Mouse (Mus musculus): Measurements from ENCODE around the gene Slc41a1. TPM values are rescaled to one million over a fixed set of nuclear protein-coding genes. Genes with fewer than 3 reads are reported as not detected.

Slc41a1 gene
- polyA plus RNA-seq (2015; fragmentation: Nextera tagmentation; extraction: Ambion mirVana), result 12.6 and 13.7 TPM in 2 replicates

GRCm38 (mm10) chr1:131827207-131827786 is at the start of gene Slc41a1:
TSS of gene Slc41a1 (plus strand) at chr1:131827493.
- WGBS, result 2% methylated on average over 25 of the region's 25 CpGs
- H3K27ac ChIP-seq (ENCODE audit: low read length), result peak within 1 kb of the TSS; percentile 79

GRCm38 (mm10) chr1:131794591-131794990 is 32.7 kb upstream of the Slc41a1 start:
- Histone ChIP-seq H3K4me1 (replicated peaks; ENCODE audit: control insufficient read depth, insufficient read depth, low read length) (no peaks in the 10 kb centered on the region; the same call in 1 of the 2 replicates), H3K9me3 (ENCODE audit: control insufficient read depth, low read length) (no peaks in the 10 kb centered on the region), H3K36me3 (ENCODE audit: control insufficient read depth, insufficient read depth, low read length) (no peaks in the 10 kb centered on the region), H3K4me2 (ENCODE audit: low read depth, low read length) (no peak overlapping the region), H3K9ac (ENCODE audit: low read length) (no peak overlapping the region), H3K27me3 (ENCODE audit: control insufficient read depth, insufficient read depth, low read depth, low read length) (peaks cover 9% of the 10 kb centered on the region; the same call in 1 of the 2 replicates), H3K27ac (ENCODE audit: low read length) (no peak overlapping the region), H3K4me3 (ENCODE audit: low read length) (no peak overlapping the region)
- peak; percentile 75 for ATAC-seq (ENCODE audit: low read depth)
- 42% methylated on average over 3 of the region's 3 CpGs for WGBS

More at GRCm38 (mm10) chr1:131827207-131827786, at the start of gene Slc41a1:
- Histone ChIP-seq H3K36me3 (ENCODE audit: control insufficient read depth, insufficient read depth, low read length) (no peaks in the 10 kb centered on the region), H3K4me3 (ENCODE audit: low read length) (peak within 1 kb of the TSS; percentile 76), H3K4me2 (ENCODE audit: low read depth, low read length) (peak within 1 kb of the TSS; percentile 93), H3K27me3 (ENCODE audit: control insufficient read depth, insufficient read depth, low read depth, low read length) (no peaks in the 10 kb centered on the region), H3K9me3 (ENCODE audit: control insufficient read depth, low read length) (no peaks in the 10 kb centered on the region), H3K4me1 (replicated peaks; ENCODE audit: control insufficient read depth, insufficient read depth, low read length) (peaks cover 10% of the 10 kb centered on the region; the same call in 1 of the 2 replicates), H3K9ac (ENCODE audit: low read length) (peak within 1 kb of the TSS; percentile 85)
- peak; percentile 61 for ATAC-seq (ENCODE audit: low read depth)

- no peak for ATAC-seq (ENCODE audit: low read depth)
- Histone ChIP-seq H3K27ac (ENCODE audit: low read length) (no peak overlapping the region), H3K4me1 (replicated peaks; ENCODE audit: control insufficient read depth, insufficient read depth, low read length) (no peaks in the 10 kb centered on the region; the same call in 1 of the 2 replicates), H3K4me3 (ENCODE audit: low read length) (no peak overlapping the region), H3K36me3 (ENCODE audit: control insufficient read depth, insufficient read depth, low read length) (no peaks in the 10 kb centered on the region), H3K9ac (ENCODE audit: low read length) (no peak overlapping the region), H3K9me3 (ENCODE audit: control insufficient read depth, low read length) (no peaks in the 10 kb centered on the region), H3K4me2 (ENCODE audit: low read depth, low read length) (no peak overlapping the region), H3K27me3 (ENCODE audit: control insufficient read depth, insufficient read depth, low read depth, low read length) (peaks cover 9% of the 10 kb centered on the region; the same call in 1 of the 2 replicates)
- WGBS, result 74% methylated on average over 3 of the region's 3 CpGs
These were observed 32.1 kb upstream of the Slc41a1 start for GRCm38 (mm10) chr1:131795171-131795570.

- ATAC-seq (ENCODE audit: low read depth), result peak; percentile 60; the same call in 1 of the 2 replicates
- peak within 1 kb of the TSS; percentile 56 for H3K9ac ChIP-seq (ENCODE audit: low read length)
- 11% methylated on average over 26 of the region's 26 CpGs for WGBS
These were observed 29.9 kb upstream of the Slc41a1 start, which contains the start of gene Pm20d1 for GRCm38 (mm10) chr1:131797202-131797909. TSS of gene Pm20d1 (plus strand) at chr1:131797381.

GRCm38 (mm10) chr1:131800001-131800400 is 27.3 kb upstream of the Slc41a1 start:
- Histone ChIP-seq H3K4me1 (replicated peaks; ENCODE audit: control insufficient read depth, insufficient read depth, low read length) (no peaks in the 10 kb centered on the region; the same call in 1 of the 2 replicates), H3K36me3 (ENCODE audit: control insufficient read depth, insufficient read depth, low read length) (no peaks in the 10 kb centered on the region), H3K4me3 (ENCODE audit: low read length) (no peak overlapping the region), H3K27me3 (ENCODE audit: control insufficient read depth, insufficient read depth, low read depth, low read length) (peaks cover 9% of the 10 kb centered on the region; the same call in 1 of the 2 replicates), H3K9ac (ENCODE audit: low read length) (no peak overlapping the region), H3K9me3 (ENCODE audit: control insufficient read depth, low read length) (no peaks in the 10 kb centered on the region), H3K27ac (ENCODE audit: low read length) (no peak overlapping the region), H3K4me2 (ENCODE audit: low read depth, low read length) (no peak overlapping the region)
- no peak for ATAC-seq (ENCODE audit: low read depth)
- WGBS, result 50% methylated on average over 1 of the region's 1 CpGs

More at GRCm38 (mm10) chr1:131797202-131797909, 29.9 kb upstream of the Slc41a1 start, which contains the start of gene Pm20d1:
- Histone ChIP-seq H3K4me2 (ENCODE audit: low read depth, low read length) (peak within 1 kb of the TSS; percentile 56), H3K27me3 (ENCODE audit: control insufficient read depth, insufficient read depth, low read depth, low read length) (peaks cover 9% of the 10 kb centered on the region; the same call in 1 of the 2 replicates), H3K4me3 (ENCODE audit: low read length) (peak within 1 kb of the TSS; percentile 30), H3K27ac (ENCODE audit: low read length) (no peak within 1 kb of the TSS), H3K36me3 (ENCODE audit: control insufficient read depth, insufficient read depth, low read length) (no peaks in the 10 kb centered on the region), H3K9me3 (ENCODE audit: control insufficient read depth, low read length) (no peaks in the 10 kb centered on the region), H3K4me1 (replicated peaks; ENCODE audit: control insufficient read depth, insufficient read depth, low read length) (no peaks in the 10 kb centered on the region; the same call in 1 of the 2 replicates)

- Histone ChIP-seq H3K36me3 (ENCODE audit: control insufficient read depth, insufficient read depth, low read length) (no peaks in the 10 kb centered on the region), H3K9ac (ENCODE audit: low read length) (no peak overlapping the region), H3K4me1 (replicated peaks; ENCODE audit: control insufficient read depth, insufficient read depth, low read length) (no peaks in the 10 kb centered on the region; the same call in 1 of the 2 replicates), H3K27me3 (ENCODE audit: control insufficient read depth, insufficient read depth, low read depth, low read length) (peaks cover 9% of the 10 kb centered on the region; the same call in 1 of the 2 replicates), H3K9me3 (ENCODE audit: control insufficient read depth, low read length) (no peaks in the 10 kb centered on the region), H3K4me2 (ENCODE audit: low read depth, low read length) (no peak overlapping the region), H3K4me3 (ENCODE audit: low read length) (no peak overlapping the region), H3K27ac (ENCODE audit: low read length) (no peak overlapping the region)
- no peak for ATAC-seq (ENCODE audit: low read depth)
- 92% methylated on average over 8 of the region's 8 CpGs for WGBS
These were observed 26.2 kb upstream of the Slc41a1 start for GRCm38 (mm10) chr1:131801071-131801470.

- Histone ChIP-seq H3K27me3 (ENCODE audit: control insufficient read depth, insufficient read depth, low read depth, low read length) (peaks cover 8% of the 10 kb centered on the region; the same call in 1 of the 2 replicates), H3K27ac (ENCODE audit: low read length) (no peak overlapping the region), H3K4me1 (replicated peaks; ENCODE audit: control insufficient read depth, insufficient read depth, low read length) (no peaks in the 10 kb centered on the region), H3K36me3 (ENCODE audit: control insufficient read depth, insufficient read depth, low read length) (no peaks in the 10 kb centered on the region), H3K4me2 (ENCODE audit: low read depth, low read length) (no peak overlapping the region), H3K4me3 (ENCODE audit: low read length) (no peak overlapping the region), H3K9me3 (ENCODE audit: control insufficient read depth, low read length) (no peaks in the 10 kb centered on the region), H3K9ac (ENCODE audit: low read length) (no peak overlapping the region)
- 68% methylated on average over 5 of the region's 5 CpGs for WGBS
- ATAC-seq (ENCODE audit: low read depth), result no peak
These were observed 24.6 kb upstream of the Slc41a1 start for GRCm38 (mm10) chr1:131802652-131803051.

- no peaks in the 10 kb centered on the region for H3K4me1 ChIP-seq (replicated peaks; ENCODE audit: control insufficient read depth, insufficient read depth, low read length)
- H3K27me3 ChIP-seq (ENCODE audit: control insufficient read depth, insufficient read depth, low read depth, low read length), result no peaks in the 10 kb centered on the region
- H3K9me3 ChIP-seq (ENCODE audit: control insufficient read depth, low read length), result no peaks in the 10 kb centered on the region
- no peak for ATAC-seq (ENCODE audit: low read depth)
- H3K27ac ChIP-seq (ENCODE audit: low read length), result no peak overlapping the region
- no peak overlapping the region for H3K4me3 ChIP-seq (ENCODE audit: low read length)
- no peak overlapping the region for H3K9ac ChIP-seq (ENCODE audit: low read length)
- no peaks in the 10 kb centered on the region for H3K36me3 ChIP-seq (ENCODE audit: control insufficient read depth, insufficient read depth, low read length)
- WGBS, result 87% methylated on average over 3 of the region's 3 CpGs
- no peak overlapping the region for H3K4me2 ChIP-seq (ENCODE audit: low read depth, low read length)
These were observed 23.1 kb upstream of the Slc41a1 start for GRCm38 (mm10) chr1:131804166-131804565.

- no peaks in the 10 kb centered on the region for H3K27me3 ChIP-seq (ENCODE audit: control insufficient read depth, insufficient read depth, low read depth, low read length)
- ATAC-seq (ENCODE audit: low read depth), result no peak
These were observed 18.3 kb upstream of the Slc41a1 start for GRCm38 (mm10) chr1:131808986-131809385.

More at GRCm38 (mm10) chr1:131808986-131809385, 18.3 kb upstream of the Slc41a1 start:
- Histone ChIP-seq H3K9ac (ENCODE audit: low read length) (no peak overlapping the region), H3K9me3 (ENCODE audit: control insufficient read depth, low read length) (no peaks in the 10 kb centered on the region), H3K36me3 (ENCODE audit: control insufficient read depth, insufficient read depth, low read length) (no peaks in the 10 kb centered on the region), H3K4me3 (ENCODE audit: low read length) (no peak overlapping the region), H3K4me1 (replicated peaks; ENCODE audit: control insufficient read depth, insufficient read depth, low read length) (no peaks in the 10 kb centered on the region), H3K4me2 (ENCODE audit: low read depth, low read length) (no peak overlapping the region), H3K27ac (ENCODE audit: low read length) (no peak overlapping the region)
- 73% methylated on average over 1 of the region's 1 CpGs for WGBS

All from lung, embryonic 16.5 days (tissue).